Mouse (Mus musculus) brain, embryonic 14.5 days (tissue): ENCODE results near the gene Eed.

ENCODE experiments used
- CTCF ChIP-seq: fragments of 200-500 bp; IDR thresholded peaks from 2 replicates; pipeline ENCODE4 v1.5.1; 2012; ENCODE audit warnings: inconsistent platforms, mild to moderate bottlenecking, moderate library complexity, borderline replicate concordance; ENCODE audit not compliant: insufficient read depth, insufficient read length; ENCODE audit errors: extremely low read depth
- POLR2A ChIP-seq: fragments of 200-500 bp; IDR thresholded peaks from 2 replicates; pipeline ENCODE4 v1.6.1; 2012; ENCODE audit warnings: mild to moderate bottlenecking, inconsistent platforms, borderline replicate concordance; ENCODE audit not compliant: poor library complexity, insufficient read depth, insufficient read length, severe bottlenecking; ENCODE audit errors: extremely low read depth

DNA sequence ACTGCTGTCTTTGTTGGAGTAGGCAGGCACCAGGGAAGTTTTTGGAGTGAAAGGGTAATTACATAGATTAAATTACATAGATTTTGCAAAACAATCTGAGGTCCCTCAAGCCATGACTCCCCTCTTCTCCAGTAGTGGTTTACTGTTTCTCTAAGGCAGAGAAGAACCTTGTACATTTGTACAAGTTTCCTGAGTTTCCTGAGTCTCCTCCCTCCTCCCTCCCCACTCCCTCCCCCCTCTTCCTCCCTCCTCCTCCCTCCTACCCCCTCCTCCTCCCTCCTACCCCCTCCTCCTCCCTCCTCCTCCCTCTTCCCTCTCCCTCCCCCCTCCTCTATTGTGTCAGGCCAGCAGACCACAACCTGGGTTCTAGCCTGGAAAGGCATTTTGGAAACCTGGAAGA is 3.6 kb upstream of the Eed start:
- TF ChIP-seq POLR2A = no peak
- TF ChIP-seq CTCF = no peak
